Mouse (Mus musculus) lung, postnatal 0 days (tissue): ENCODE measurements around the gene Foxb1. TPM values are rescaled to one million over a fixed set of nuclear protein-coding genes. Genes with fewer than 3 reads are reported as not detected.

Experiments used
- ATAC-seq: fragments of 200-750 bp; cut with Nextera tagmentation; 2 replicates; pipeline ENCODE4 v1.8.0; 2017; ENCODE audit warnings: moderate library complexity
- DNase-seq: peaks from one replicate; pipeline ENCODE4 v3.0.0-alpha.2; 2016; ENCODE audit warnings: low spot score
- H3K27ac ChIP-seq: fragments of 300-500 bp; sonication (generic); 2 replicates; pipeline ENCODE4 v1.5.1; 2014; ENCODE audit warnings: antibody characterized with exemption, mild to moderate bottlenecking, low read length, mixed read lengths
- H3K27me3 ChIP-seq: fragments of 300-500 bp; sonication (generic); replicated peaks from 2 replicates; pipeline ENCODE4 v1.6.1; 2014; ENCODE audit warnings: low read length, mixed read lengths; ENCODE audit not compliant: insufficient read depth
- H3K36me3 ChIP-seq: fragments of 300-500 bp; sonication (generic); 2 replicates; pipeline ENCODE4 v1.6.1; 2014; ENCODE audit warnings: low read length, mixed read lengths; ENCODE audit not compliant: insufficient read depth
- H3K4me1 ChIP-seq: fragments of 300-500 bp; sonication (generic); 2 replicates; pipeline ENCODE4 v1.6.1; 2014; ENCODE audit warnings: antibody characterized with exemption, low read depth, low read length, mixed read lengths; ENCODE audit not compliant: insufficient read depth
- H3K4me2 ChIP-seq: fragments of 300-500 bp; sonication (generic); replicated peaks from 2 replicates; pipeline ENCODE4 v1.6.1; 2014; ENCODE audit warnings: low read depth, mild to moderate bottlenecking, low read length, moderate library complexity, mixed read lengths
- H3K4me3 ChIP-seq: fragments of 300-500 bp; sonication (generic); 2 replicates; pipeline ENCODE4 v1.5.1; 2014; ENCODE audit warnings: low read depth, low read length
- H3K9ac ChIP-seq: fragments of 300-500 bp; sonication (generic); replicated peaks from 2 replicates; pipeline ENCODE4 v1.6.1; 2014; ENCODE audit warnings: low read depth, mild to moderate bottlenecking
- H3K9me3 ChIP-seq: fragments of 300-500 bp; sonication (generic); 2 replicates; pipeline ENCODE4 v1.6.1; 2016; ENCODE audit warnings: low read length, mixed read lengths
- CTCF ChIP-seq: IDR thresholded peaks from 2 replicates; pipeline ENCODE4 v1.5.1; 2016; ENCODE audit warnings: antibody characterized with exemption, mild to moderate bottlenecking
- EP300 ChIP-seq: IDR thresholded peaks from 2 replicates; pipeline ENCODE4 v1.6.1; 2016; ENCODE audit warnings: antibody characterized with exemption, mild to moderate bottlenecking, control low read depth
- WGBS: fragments of 180-500 bp; shearing (Covaris S2); extraction: QIAGEN DNeasy Blood & Tissue Kit; methylation state at CpG from one replicate; pipeline ENCODE4 v1.1.7; 2014; 5-methylcytosine and 5-hydroxymethylcytosine counted together
- polyA plus RNA-seq: library from polyadenylated mRNA; unstranded; fragments of >200 nt; fragmentation: Nextera tagmentation; extraction: Ambion mirVana; gene quantifications from 2 replicates; pipeline ENCODE4 v1.2.1, GENCODE M21; 2015

Foxb1 gene
- polyA plus RNA-seq, 1 experiment from 2014 or later: not detected

- no peak overlapping the region for H3K27ac ChIP-seq
- H3K27me3 ChIP-seq: peaks cover 96% of the 10 kb centered on the region
- TF ChIP-seq CTCF (no peak), EP300 (no peak)
- ATAC-seq: no peak
- WGBS: 1% methylated on average over 17 of the region's 17 CpGs
- H3K4me2 ChIP-seq: 0 out of 2 replicates have a peak overlapping the region, but pooled peaks have one; percentile 2
- no peak for DNase-seq
- H3K4me3 ChIP-seq: 0 out of 2 replicates have a peak overlapping the region, but pooled peaks have one; percentile 8
- H3K36me3 ChIP-seq: no peaks in the 10 kb centered on the region
- no peaks in the 10 kb centered on the region for H3K4me1 ChIP-seq
- H3K9me3 ChIP-seq: no peaks in the 10 kb centered on the region
- H3K9ac ChIP-seq: no peak overlapping the region
Measured at GRCm38 (mm10) chr9:69758506-69758905, 2.2 kb downstream of the Foxb1 start.

GRCm38 (mm10) chr9:69757254-69757653 lies 3.5 kb downstream of the Foxb1 start:
- DNase-seq: no peak
- WGBS: 13% methylated on average over 4 of the region's 4 CpGs
- TF ChIP-seq CTCF: no peak
- no peak for TF ChIP-seq EP300

GRCm38 (mm10) chr9:69756456-69756855 lies 4.3 kb downstream of the Foxb1 start:
- Histone ChIP-seq H3K4me1 (no peaks in the 10 kb centered on the region), H3K4me3 (no peak overlapping the region), H3K4me2 (no peak overlapping the region), H3K27me3 (peaks cover 76% of the 10 kb centered on the region), H3K36me3 (no peaks in the 10 kb centered on the region), H3K9me3 (no peaks in the 10 kb centered on the region), H3K9ac (no peak overlapping the region), H3K27ac (no peak overlapping the region)
- no peak for TF ChIP-seq EP300
- no peak for TF ChIP-seq CTCF
- ATAC-seq (no peak), DNase-seq (no peak)
- WGBS: 20% methylated on average over 3 of the region's 3 CpGs

More at GRCm38 (mm10) chr9:69757254-69757653, 3.5 kb downstream of the Foxb1 start:
- Histone ChIP-seq H3K27ac (no peak overlapping the region), H3K9ac (no peak overlapping the region), H3K4me1 (no peaks in the 10 kb centered on the region), H3K36me3 (no peaks in the 10 kb centered on the region), H3K4me3 (no peak overlapping the region), H3K27me3 (peaks cover 84% of the 10 kb centered on the region), H3K9me3 (no peaks in the 10 kb centered on the region), H3K4me2 (no peak overlapping the region)
- no peak for ATAC-seq

GRCm38 (mm10) chr9:69756041-69756440 lies 4.7 kb downstream of the Foxb1 start:
- whole genome bisulfite sequencing: 24% methylated on average over 7 of the region's 7 CpGs
- no peak overlapping the region for H3K4me2 ChIP-seq
- ATAC-seq (no peak), DNase-seq (no peak)
- TF ChIP-seq EP300 (no peak), CTCF (no peak)
- no peak overlapping the region for H3K4me3 ChIP-seq
- H3K9ac ChIP-seq: no peak overlapping the region
- no peaks in the 10 kb centered on the region for H3K4me1 ChIP-seq
- no peak overlapping the region for H3K27ac ChIP-seq
- no peaks in the 10 kb centered on the region for H3K9me3 ChIP-seq
- no peaks in the 10 kb centered on the region for H3K36me3 ChIP-seq
- peaks cover 72% of the 10 kb centered on the region for H3K27me3 ChIP-seq

GRCm38 (mm10) chr9:69755157-69755556 lies 5.6 kb downstream of the Foxb1 start:
- WGBS: 11% methylated on average over 5 of the region's 5 CpGs
- Histone ChIP-seq H3K9me3 (no peaks in the 10 kb centered on the region), H3K36me3 (no peaks in the 10 kb centered on the region), H3K4me2 (no peak overlapping the region), H3K9ac (no peak overlapping the region), H3K27me3 (peaks cover 63% of the 10 kb centered on the region), H3K27ac (no peak overlapping the region), H3K4me1 (no peaks in the 10 kb centered on the region), H3K4me3 (no peak overlapping the region)
- ATAC-seq (no peak), DNase-seq (no peak)
- no peak for TF ChIP-seq CTCF
- TF ChIP-seq EP300: no peak

- Histone ChIP-seq H3K9ac (no peak overlapping the region), H3K4me2 (no peak overlapping the region), H3K27me3 (peaks cover 59% of the 10 kb centered on the region), H3K36me3 (no peaks in the 10 kb centered on the region), H3K9me3 (no peaks in the 10 kb centered on the region), H3K4me3 (no peak overlapping the region), H3K4me1 (no peaks in the 10 kb centered on the region), H3K27ac (no peak overlapping the region)
- ATAC-seq: no peak
- TF ChIP-seq EP300: no peak
- no peak for TF ChIP-seq CTCF
- 9% methylated on average over 5 of the region's 5 CpGs for WGBS
- DNase-seq: no peak
Measured at GRCm38 (mm10) chr9:69754712-69755111, 6.0 kb downstream of the Foxb1 start.

- no peak overlapping the region for H3K27ac ChIP-seq
- H3K4me1 ChIP-seq: no peaks in the 10 kb centered on the region
- no peaks in the 10 kb centered on the region for H3K36me3 ChIP-seq
- H3K9ac ChIP-seq: no peak overlapping the region
- no peak for ATAC-seq
- H3K4me2 ChIP-seq: no peak overlapping the region
- no peaks in the 10 kb centered on the region for H3K9me3 ChIP-seq
- 13% methylated on average over 7 of the region's 7 CpGs for WGBS
- TF ChIP-seq EP300 (no peak), CTCF (no peak)
- no peak for DNase-seq
- H3K27me3 ChIP-seq: peaks cover 54% of the 10 kb centered on the region
- no peak overlapping the region for H3K4me3 ChIP-seq
Measured at GRCm38 (mm10) chr9:69754291-69754690, 6.4 kb downstream of the Foxb1 start.
